Mouse (Mus musculus) limb, embryonic 14.5 days (tissue): Measurements from ENCODE around the gene Tmem109. TPM values are rescaled to one million over a fixed set of nuclear protein-coding genes. Genes with fewer than 3 reads are reported as not detected.

Source experiments
- ATAC-seq: fragments of 200-750 bp; cut with Nextera tagmentation; 2 replicates; pipeline ENCODE4 v1.8.0; 2017; ENCODE audit warnings: low read depth, moderate number of reproducible peaks, moderate TSS enrichment; ENCODE audit not compliant: low FRiP score
- DNase-seq: peaks from one replicate; pipeline ENCODE4 v3.0.0-alpha.2; 2015; ENCODE audit warnings: low spot score
- H3K27ac ChIP-seq: fragments of 300-500 bp; sonication (generic); replicated peaks from 2 replicates; pipeline ENCODE4 v1.5.1; 2014; ENCODE audit warnings: low read depth, mild to moderate bottlenecking, low read length, moderate library complexity, mixed read lengths
- H3K27me3 ChIP-seq: fragments of 300-500 bp; sonication (generic); 2 replicates; pipeline ENCODE4 v1.6.1; 2014; ENCODE audit warnings: low read length, mixed read lengths; ENCODE audit not compliant: control insufficient read depth, insufficient read depth
- H3K36me3 ChIP-seq: fragments of 300-500 bp; sonication (generic); 2 replicates; pipeline ENCODE4 v1.6.1; 2014; ENCODE audit warnings: mild to moderate bottlenecking, low read length, moderate library complexity, mixed read lengths; ENCODE audit not compliant: control insufficient read depth, insufficient read depth
- H3K4me1 ChIP-seq: fragments of 300-500 bp; sonication (generic); 2 replicates; pipeline ENCODE4 v1.6.1; 2014; ENCODE audit warnings: antibody characterized with exemption, low read length, mixed read lengths; ENCODE audit not compliant: control insufficient read depth, insufficient read depth
- H3K4me2 ChIP-seq: fragments of 300-500 bp; sonication (generic); replicated peaks from 2 replicates; pipeline ENCODE4 v1.6.1; 2014; ENCODE audit warnings: low read depth, mild to moderate bottlenecking, low read length, moderate library complexity; ENCODE audit not compliant: severe bottlenecking
- H3K4me3 ChIP-seq: fragments of 300-500 bp; sonication (generic); replicated peaks from 2 replicates; pipeline ENCODE4 v1.5.1; 2014; ENCODE audit warnings: low read length
- H3K9ac ChIP-seq: fragments of 300-500 bp; sonication (generic); 2 replicates; pipeline ENCODE4 v1.6.1; 2014; ENCODE audit warnings: mild to moderate bottlenecking, low read depth, low read length, moderate library complexity; ENCODE audit not compliant: severe bottlenecking
- H3K9me3 ChIP-seq: fragments of 300-500 bp; sonication (generic); 2 replicates; pipeline ENCODE4 v1.6.1; 2016; ENCODE audit warnings: low read length; ENCODE audit not compliant: control insufficient read depth
- POLR2A ChIP-seq: fragments of 200-500 bp; IDR thresholded peaks from 2 replicates; pipeline ENCODE4 v1.8.0; 2012; ENCODE audit warnings: inconsistent platforms, mild to moderate bottlenecking, moderate library complexity, borderline replicate concordance; ENCODE audit not compliant: insufficient read depth, insufficient read length; ENCODE audit errors: extremely low read depth
- WGBS: fragments of 180-500 bp; shearing (Covaris S2); extraction: QIAGEN DNeasy Blood & Tissue Kit; methylation state at CpG from one replicate; pipeline ENCODE4 v1.1.7; 2014; 5-methylcytosine and 5-hydroxymethylcytosine counted together
- polyA plus RNA-seq, 2 experiments: library from polyadenylated mRNA; depleted of rRNA in 1 of 2; stranded (reverse) in 1 of 2; unstranded in 1 of 2; fragments of >200 nt; fragmentation: Nextera tagmentation in 1 of 2; extraction: Ambion mirVana in 1 of 2; gene quantifications; 2 replicates each; pipeline versions ENCODE4 v1.2.1 to v1.2.3; 2012 to 2014

Tmem109 gene
- polyA plus RNA-seq, 2 experiments, result 106 to 128 TPM

- H3K4me2 ChIP-seq, result no peak overlapping the region
- H3K9me3 ChIP-seq, result no peaks in the 10 kb centered on the region
- no peak overlapping the region for H3K4me3 ChIP-seq
- DNase-seq (no peak), ATAC-seq (no peak)
- no peaks in the 10 kb centered on the region for H3K27me3 ChIP-seq
- H3K9ac ChIP-seq, result no peak overlapping the region
- peaks cover 7% of the 10 kb centered on the region for H3K4me1 ChIP-seq
- WGBS, result 62% methylated on average over 7 of the region's 7 CpGs
- no peak for TF ChIP-seq POLR2A
- no peak overlapping the region for H3K27ac ChIP-seq
- no peaks in the 10 kb centered on the region for H3K36me3 ChIP-seq
Measured at GRCm38 (mm10) chr19:10914291-10914690, 32.5 kb upstream of the Tmem109 start.

- Histone ChIP-seq H3K4me1 (peaks cover 7% of the 10 kb centered on the region), H3K4me3 (no peak overlapping the region), H3K27ac (peak overlapping the region; percentile 79), H3K4me2 (no peak overlapping the region), H3K36me3 (peaks cover 38% of the 10 kb centered on the region), H3K27me3 (no peaks in the 10 kb centered on the region), H3K9ac (peak overlapping the region; percentile 0; the same call in 1 of the 2 replicates), H3K9me3 (no peaks in the 10 kb centered on the region)
- no peak for TF ChIP-seq POLR2A
- WGBS, result 49% methylated on average over 6 of the region's 6 CpGs
- peak; percentile 68 for ATAC-seq
- DNase-seq, result peak; percentile 69
Measured at GRCm38 (mm10) chr19:10909087-10909721, 27.4 kb upstream of the Tmem109 start.

- no peaks in the 10 kb centered on the region for H3K9me3 ChIP-seq
- H3K4me3 ChIP-seq, result no peak overlapping the region
- H3K27me3 ChIP-seq, result no peaks in the 10 kb centered on the region
- H3K36me3 ChIP-seq, result peaks cover 51% of the 10 kb centered on the region
- no peak overlapping the region for H3K9ac ChIP-seq
- no peak overlapping the region for H3K4me2 ChIP-seq
- no peak for TF ChIP-seq POLR2A
- DNase-seq (peak; percentile 43), ATAC-seq (no peak)
- peaks cover 7% of the 10 kb centered on the region for H3K4me1 ChIP-seq
- no peak overlapping the region for H3K27ac ChIP-seq
- WGBS, result 61% methylated on average over 3 of the region's 3 CpGs
Measured at GRCm38 (mm10) chr19:10907891-10908290, 26.1 kb upstream of the Tmem109 start.

- Histone ChIP-seq H3K4me2 (0 out of 2 replicates have a peak overlapping the region, but pooled peaks have one; percentile 1), H3K27ac (no peak overlapping the region; the same call in 1 of the 2 replicates), H3K4me3 (no peak overlapping the region), H3K36me3 (peaks cover 73% of the 10 kb centered on the region), H3K9me3 (no peaks in the 10 kb centered on the region), H3K4me1 (peaks cover 7% of the 10 kb centered on the region), H3K27me3 (no peaks in the 10 kb centered on the region), H3K9ac (no peak overlapping the region)
- no peak for ATAC-seq
- TF ChIP-seq POLR2A, result no peak
- WGBS, result 76% methylated on average over 5 of the region's 5 CpGs
- no peak for DNase-seq
Measured at GRCm38 (mm10) chr19:10905728-10906000, 23.9 kb upstream of the Tmem109 start.

- H3K27me3 ChIP-seq, result no peaks in the 10 kb centered on the region
- ATAC-seq (peak; percentile 64), DNase-seq (peak; percentile 28)
- H3K4me3 ChIP-seq, result no peak overlapping the region
- no peaks in the 10 kb centered on the region for H3K9me3 ChIP-seq
- 0 out of 2 replicates have a peak overlapping the region, but pooled peaks have one; percentile 1 for H3K4me2 ChIP-seq
- peaks cover 79% of the 10 kb centered on the region for H3K36me3 ChIP-seq
- H3K4me1 ChIP-seq, result peaks cover 5% of the 10 kb centered on the region
- WGBS, result 53% methylated on average over 7 of the region's 7 CpGs
- H3K9ac ChIP-seq, result no peak overlapping the region
- H3K27ac ChIP-seq, result 0 out of 2 replicates have a peak overlapping the region, but pooled peaks have one; percentile 33
- TF ChIP-seq POLR2A, result no peak
Measured at GRCm38 (mm10) chr19:10904927-10905727, 23.3 kb upstream of the Tmem109 start.
